Mouse (Mus musculus) brain, embryonic 14.5 days (tissue): ENCODE measurements around the gene Gm4792.

Experiments
- CTCF ChIP-seq: fragments of 200-500 bp; IDR thresholded peaks from 2 replicates; pipeline ENCODE4 v1.5.1; 2012; ENCODE audit warnings: inconsistent platforms, mild to moderate bottlenecking, moderate library complexity, borderline replicate concordance; ENCODE audit not compliant: insufficient read depth, insufficient read length; ENCODE audit errors: extremely low read depth
- POLR2A ChIP-seq: fragments of 200-500 bp; IDR thresholded peaks from 2 replicates; pipeline ENCODE4 v1.6.1; 2012; ENCODE audit warnings: mild to moderate bottlenecking, inconsistent platforms, borderline replicate concordance; ENCODE audit not compliant: poor library complexity, insufficient read depth, insufficient read length, severe bottlenecking; ENCODE audit errors: extremely low read depth

- TF ChIP-seq CTCF (no peak), POLR2A (no peak)
Observed at GRCm38 (mm10) chr10:94347296-94347695, 48.8 kb upstream of the Gm4792 start.
